Mouse (Mus musculus) small intestine, adult 10 weeks (tissue): ENCODE measurements around the gene Tnfrsf14. TPM values are rescaled to one million over a fixed set of nuclear protein-coding genes. Genes with fewer than 3 reads are reported as not detected.

Source experiments
- polyA plus RNA-seq: library from polyadenylated mRNA; stranded (reverse); fragments of 350-450 nt; fragmentation: Illumina TruSeq; extraction: RNeasy Lipid Tissue Mini Kit (QIAGEN cat#74804); gene quantifications from one replicate; pipeline ENCODE4 v1.2.3, GENCODE M21; 2014; ENCODE audit warnings: low replicate concordance

Gene Tnfrsf14
- polyA plus RNA-seq = not detected

DNA sequence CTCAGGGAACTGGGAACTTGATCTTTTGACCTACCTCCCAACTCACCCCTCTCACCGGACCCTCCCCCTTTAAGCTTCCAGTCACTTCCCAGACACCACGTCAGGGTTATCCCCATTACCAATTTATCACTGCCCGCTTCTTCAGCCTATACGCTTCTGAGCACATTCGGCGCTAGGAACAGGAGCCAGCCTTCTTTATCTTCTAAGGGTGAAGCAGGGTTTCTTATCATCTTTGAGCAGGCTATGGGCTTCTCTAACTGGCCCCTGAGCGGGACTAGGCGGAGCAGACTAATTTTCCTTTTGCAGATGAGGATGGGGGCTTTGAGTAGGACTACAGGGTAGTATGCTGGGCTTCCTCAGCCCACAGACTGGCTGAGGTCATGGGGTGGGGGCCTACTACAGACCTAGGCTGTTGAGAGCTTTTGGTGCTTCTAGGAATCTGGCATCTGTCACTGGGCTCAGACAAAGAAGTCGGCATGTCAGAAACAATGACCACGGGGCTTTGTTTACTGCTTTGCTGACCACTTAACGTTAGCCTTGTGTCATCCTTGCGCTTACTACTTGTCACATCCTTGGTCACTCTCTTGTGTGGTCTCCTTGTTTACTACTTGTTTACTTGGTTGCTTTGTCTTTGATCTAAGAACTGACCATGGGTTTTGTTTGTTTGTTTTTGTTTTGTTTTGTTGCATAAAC lies at the start of gene Tnfrsf14:
Gene Tnfrsf14, minus strand, starts transcription at position 169 of the 693 bp plus-strand sequence.

DNA sequence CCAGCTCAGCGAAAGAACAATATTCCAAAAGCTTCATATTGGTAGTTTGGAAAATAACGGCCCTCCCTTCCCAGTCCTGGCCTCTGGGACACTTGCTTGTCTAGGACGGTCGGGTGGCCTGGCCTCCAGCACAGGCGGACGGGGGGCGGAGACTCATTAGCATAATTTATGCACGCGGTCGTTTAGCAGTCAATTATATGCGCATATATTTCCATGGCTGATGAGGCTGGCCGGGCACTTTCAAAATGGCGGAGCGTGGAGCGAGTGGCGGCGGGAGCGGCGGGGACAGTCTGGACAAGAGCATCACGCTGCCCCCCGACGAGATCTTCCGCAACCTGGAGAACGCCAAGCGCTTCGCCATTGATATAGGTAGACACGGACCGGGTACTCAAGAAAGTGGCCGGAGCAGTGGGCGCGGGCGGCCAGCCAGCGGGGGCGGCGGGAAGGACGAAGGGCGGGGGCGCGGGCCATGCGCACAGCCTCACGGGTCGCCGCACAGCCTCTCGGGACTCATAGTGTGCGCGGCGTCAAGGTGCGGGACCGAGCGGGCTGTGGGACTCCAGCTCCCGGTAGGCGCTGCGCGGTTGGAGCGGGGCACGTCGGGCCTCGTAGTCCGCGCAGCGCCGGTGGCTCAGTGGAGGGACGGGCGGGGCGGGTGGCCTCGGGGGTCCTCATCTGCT lies 35.7 kb upstream of the Tnfrsf14 start, which contains the start of gene Pank4:
Gene Pank4, plus strand, starts transcription at position 223 of the 680 bp plus-strand sequence.

DNA sequence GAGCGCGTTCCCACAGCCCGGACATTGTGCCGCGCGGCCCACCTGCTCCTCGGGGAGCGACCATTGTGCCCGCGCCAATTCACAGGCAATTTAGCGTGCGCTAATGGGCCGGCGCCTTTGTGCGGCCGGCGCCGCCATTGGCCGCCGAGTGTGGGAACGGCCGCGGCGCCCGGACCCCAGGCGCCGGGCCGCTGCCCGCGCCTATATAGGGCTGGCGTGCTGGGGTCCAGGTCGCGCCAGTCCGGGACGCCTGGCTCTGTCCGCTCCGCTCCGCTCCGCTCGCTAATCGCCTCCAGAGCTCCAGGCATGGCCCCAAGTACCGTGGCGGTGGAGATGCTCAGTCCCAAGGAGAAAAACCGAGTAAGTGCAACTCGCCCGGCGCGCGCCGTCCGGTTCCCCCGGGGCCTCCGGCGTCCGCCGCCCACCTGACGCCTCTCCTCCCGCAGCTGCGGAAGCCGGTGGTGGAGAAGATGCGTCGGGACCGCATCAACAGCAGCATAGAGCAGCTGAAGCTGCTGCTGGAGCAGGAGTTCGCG lies 32.4 kb upstream of the Tnfrsf14 start, which contains the start of gene Hes5:
Gene Hes5, plus strand, starts transcription at position 234 of the 536 bp plus-strand sequence.

DNA sequence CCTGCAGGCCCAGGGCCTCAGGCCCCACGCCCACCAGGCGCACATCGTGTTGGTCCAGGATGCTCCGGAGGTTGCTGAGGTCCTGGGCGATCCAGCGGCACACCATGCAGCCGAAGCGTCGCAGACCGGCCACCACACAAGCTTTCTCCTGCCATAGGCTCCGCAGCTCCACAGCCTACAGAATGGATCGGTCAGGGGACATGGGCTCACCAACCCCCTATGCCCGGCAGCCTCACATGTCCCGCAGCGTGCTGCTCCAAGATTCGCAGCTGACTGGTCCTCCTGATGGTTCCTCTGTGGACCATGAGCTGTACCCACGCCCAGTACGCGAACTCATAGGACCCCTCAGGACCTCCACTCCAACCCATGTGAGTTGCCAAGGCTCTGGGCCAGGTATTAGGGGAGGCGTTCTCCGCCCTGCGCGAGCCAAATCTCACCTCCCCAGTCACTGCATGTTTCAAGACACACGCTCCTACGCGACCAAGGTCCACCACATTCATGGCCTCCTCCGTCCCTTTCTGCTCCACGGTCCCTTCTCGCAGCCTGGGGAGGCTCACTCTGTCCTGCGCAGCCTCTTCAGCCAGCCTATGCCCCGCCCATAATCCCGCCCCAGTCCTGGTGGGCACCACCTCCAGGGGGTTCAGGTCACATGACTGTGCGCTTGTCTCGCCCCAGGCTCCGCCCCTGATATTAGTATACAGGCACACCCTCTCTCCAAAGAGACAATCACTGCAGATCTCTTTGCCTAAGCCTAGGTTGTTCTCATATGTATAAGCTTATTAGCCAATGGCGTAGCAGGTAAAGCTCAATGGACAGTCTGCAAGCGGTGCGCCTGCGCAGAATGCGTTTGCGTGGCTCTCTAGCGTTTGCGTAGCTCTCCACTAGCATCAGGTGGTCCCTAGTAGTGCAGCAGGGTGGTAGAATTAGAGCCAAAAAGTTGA lies 29.6 kb downstream of the Tnfrsf14 start, which contains the start of gene Fam213b:
Gene Fam213b, minus strand, starts transcription at position 630 of the 941 bp plus-strand sequence.

Other genes with a start within 250 kb of the Tnfrsf14 start
- gene Ttc34, start 91.1 kb downstream of the Tnfrsf14 start, polyA plus RNA-seq = not detected
- gene Mmel1, start 59.0 kb downstream of the Tnfrsf14 start, polyA plus RNA-seq = not detected
- gene Fam213b, start 29.4 kb downstream of the Tnfrsf14 start, polyA plus RNA-seq = 3.3 TPM
- not detected for gene Hes5, start 32.4 kb upstream of the Tnfrsf14 start, polyA plus RNA-seq
- gene Pank4, start 35.6 kb upstream of the Tnfrsf14 start, polyA plus RNA-seq = 1.3 TPM
- 0.26 TPM for gene Plch2, start 128.2 kb upstream of the Tnfrsf14 start, polyA plus RNA-seq
- 2.1 TPM for gene Pex10, start 138.5 kb upstream of the Tnfrsf14 start, polyA plus RNA-seq
- gene Rer1, start 157.8 kb upstream of the Tnfrsf14 start, polyA plus RNA-seq = 315 TPM
- not detected for gene Morn1, start 158.0 kb upstream of the Tnfrsf14 start, polyA plus RNA-seq